Mouse (Mus musculus) neutrophil, adult 65 days (primary cell): ENCODE results near the gene Gm8765. TPM values are rescaled to one million over a fixed set of nuclear protein-coding genes. Genes with fewer than 3 reads are reported as not detected.

Experiments
- total RNA-seq: library from RNA; stranded (reverse); gene quantifications from 2 replicates; pipeline ENCODE4 v1.2.4, GENCODE M21; 2023

The Gm8765 gene
- not detected in 2 replicates for total RNA-seq

DNA sequence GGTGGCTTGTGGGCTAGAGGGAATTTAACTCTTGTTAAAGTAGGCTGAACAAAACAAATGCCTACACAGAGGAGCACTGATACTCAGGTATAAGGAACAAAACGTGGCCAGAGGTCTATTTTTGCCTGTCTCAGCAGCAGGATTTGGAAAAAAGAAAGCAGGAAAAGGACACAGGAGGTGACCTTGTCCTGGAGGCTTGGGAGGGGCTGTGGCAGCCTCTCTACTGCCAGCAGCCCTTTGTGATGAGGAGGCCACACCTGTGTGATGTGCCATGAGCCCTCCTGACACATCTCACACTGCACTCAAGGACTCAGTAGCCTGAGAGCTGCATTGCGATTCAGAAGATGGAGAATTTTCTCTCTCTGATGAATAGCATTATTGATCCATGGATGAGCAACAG lies at the start of gene Gm8765:
Gm8765 (plus strand) TSS at position 301 of the 400 bp plus-strand sequence.

Other genes with a start within 250 kb of the Gm8765 start
- gene Nutm2, start 231.0 kb upstream of the Gm8765 start, total RNA-seq = not detected in 2 replicates
- gene Gm904, start 55.1 kb upstream of the Gm8765 start, total RNA-seq = not detected in 2 replicates